ENCODE assay signal across 7 mouse cellular contexts in the genomic region with DNA sequence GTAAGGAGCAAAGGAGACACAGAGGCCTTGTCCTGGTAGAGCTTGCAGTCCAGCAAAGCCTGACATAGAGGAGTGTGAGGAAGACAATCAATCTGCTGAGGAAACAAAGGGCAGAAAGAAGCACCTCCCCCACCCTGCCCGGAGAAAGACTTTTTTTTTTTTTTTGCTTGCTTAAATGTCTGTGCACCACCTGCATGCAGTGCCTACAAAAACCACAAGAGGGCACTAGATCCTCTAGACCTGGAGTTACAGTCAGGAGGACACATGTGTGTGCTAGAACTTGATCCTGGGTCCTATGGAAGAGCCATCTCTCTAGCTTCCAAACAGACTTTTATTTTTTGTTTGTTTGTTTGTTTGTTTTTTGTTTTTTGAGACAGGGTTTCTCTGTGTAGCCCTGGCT. TPM values are rescaled to one million over a fixed set of nuclear protein-coding genes. Genes with fewer than 3 reads are reported as not detected.
A peak's percentile ranks its signal among the peaks of the same experiment; 100 is the strongest.
DNase-seq lines count a peak whose midpoint lies in the region; ATAC-seq lines count a peak whose summit lies in the region.

No protein-coding gene starts in this region.

- H3K4me1 ChIP-seq in intestine, embryonic 14.5 days (replicated peaks; ENCODE audit: control insufficient read depth, insufficient read depth, low read length): peaks cover 12% of the 10 kb centered on the region
- peaks cover 7% of the 10 kb centered on the region for H3K4me1 ChIP-seq in intestine, embryonic 16.5 days (ENCODE audit: control insufficient read depth, insufficient read depth, low read length)

- H3K4me2 ChIP-seq in intestine, embryonic 14.5 days (ENCODE audit: low read length): no peak overlapping the region
- H3K4me2 ChIP-seq in intestine, embryonic 16.5 days (ENCODE audit: low read depth, low read length): no peak overlapping the region

- no peaks in the 10 kb centered on the region for H3K27me3 ChIP-seq in intestine, embryonic 14.5 days (replicated peaks; ENCODE audit: control insufficient read depth, insufficient read depth, low read length)
- H3K27me3 ChIP-seq in intestine, embryonic 16.5 days (replicated peaks; ENCODE audit: control insufficient read depth, insufficient read depth, low read length): no peaks in the 10 kb centered on the region

- no peak overlapping the region for H3K4me3 ChIP-seq in intestine, embryonic 14.5 days (ENCODE audit: low read depth, low read length)
- H3K4me3 ChIP-seq in intestine, embryonic 16.5 days (ENCODE audit: low read length): no peak overlapping the region

- H3K9ac ChIP-seq in intestine, embryonic 14.5 days (ENCODE audit: low read length): no peak overlapping the region
- no peak overlapping the region for H3K9ac ChIP-seq in intestine, embryonic 16.5 days (ENCODE audit: low read depth, low read length)

- H3K27ac ChIP-seq in intestine, embryonic 14.5 days (ENCODE audit: low read depth): no peak overlapping the region
- no peak overlapping the region for H3K27ac ChIP-seq in intestine, embryonic 16.5 days (ENCODE audit: low read length)

- H3K36me3 ChIP-seq in intestine, embryonic 14.5 days (ENCODE audit: control insufficient read depth, insufficient read depth, low read length): no peaks in the 10 kb centered on the region
- H3K36me3 ChIP-seq in intestine, embryonic 16.5 days (ENCODE audit: control insufficient read depth, insufficient read depth, low read length): no peaks in the 10 kb centered on the region

- DNase-seq in intestine, embryonic 14.5 days (ENCODE audit: low spot score): peak; percentile 85
- peak; percentile 60 to 79 for DNase-seq in CD8-positive naive resting alpha-beta T cell, adult 2 months (ENCODE audit: low read depth in 2 of 2, low spot score in 2 of 2)
- peak; percentile 86 for DNase-seq in NIH3T3 (ENCODE audit: low read depth)
- peak; percentile 74 for DNase-seq in forelimb bud, embryonic 11.5 days (ENCODE audit: low read depth, low spot score)
- DNase-seq in natural killer cell, adult 2 months (ENCODE audit: low spot score in 2 of 2): peak; percentile 71 to 76
- DNase-seq in layer of hippocampus, adult 9-11 months: no peak

- ATAC-seq in intestine, embryonic 14.5 days (replicated peaks; ENCODE audit: low FRiP score, low TSS enrichment, low read depth): no peak
- no peak for ATAC-seq in intestine, embryonic 16.5 days

- H3K9me3 ChIP-seq in intestine, embryonic 14.5 days (ENCODE audit: control insufficient read depth, low read length): no peaks in the 10 kb centered on the region
- no peaks in the 10 kb centered on the region for H3K9me3 ChIP-seq in intestine, embryonic 16.5 days (ENCODE audit: control insufficient read depth, low read length)

- 0% methylated on average over 1 of the region's 1 CpGs for WGBS in intestine, embryonic 14.5 days
- 15% methylated on average over 1 of the region's 1 CpGs for WGBS in intestine, embryonic 16.5 days

RNA-seq across cellular contexts. Expression of a gene that starts 3.4 kb away (rescaled TPM):
- 17.5 and 18.1 TPM in 2 replicates for polyA plus RNA-seq in intestine, embryonic 14.5 days (2014; fragmentation: Nextera tagmentation; extraction: Ambion mirVana)
- 8.8 and 9.0 TPM in 2 replicates for polyA plus RNA-seq in intestine, embryonic 16.5 days (2015; fragmentation: Nextera tagmentation; extraction: Ambion mirVana)

RNA-seq across cellular contexts. Expression of a gene that starts 15.1 kb away (rescaled TPM):
- polyA plus RNA-seq in intestine, embryonic 14.5 days (2014; fragmentation: Nextera tagmentation; extraction: Ambion mirVana): 50.5 and 55.5 TPM in 2 replicates
- polyA plus RNA-seq in intestine, embryonic 16.5 days (2015; fragmentation: Nextera tagmentation; extraction: Ambion mirVana): 52.0 and 54.3 TPM in 2 replicates

RNA-seq across cellular contexts. Expression of a gene that starts 19.7 kb away (rescaled TPM):
- polyA plus RNA-seq in intestine, embryonic 14.5 days (2014; fragmentation: Nextera tagmentation; extraction: Ambion mirVana): 85.5 and 86.0 TPM in 2 replicates
- 65.5 and 66.0 TPM in 2 replicates for polyA plus RNA-seq in intestine, embryonic 16.5 days (2015; fragmentation: Nextera tagmentation; extraction: Ambion mirVana)

RNA-seq across cellular contexts. Expression of a gene that starts 31.3 kb away (rescaled TPM):
- 0.08 and 0.16 TPM in 2 replicates for polyA plus RNA-seq in intestine, embryonic 14.5 days (2014; fragmentation: Nextera tagmentation; extraction: Ambion mirVana)
- polyA plus RNA-seq in intestine, embryonic 16.5 days (2015; fragmentation: Nextera tagmentation; extraction: Ambion mirVana): 0.05 TPM in 2 replicates

RNA-seq across cellular contexts. Expression of a gene that starts 51.2 kb away (rescaled TPM):
- 16.5 and 16.6 TPM in 2 replicates for polyA plus RNA-seq in intestine, embryonic 14.5 days (2014; fragmentation: Nextera tagmentation; extraction: Ambion mirVana)
- polyA plus RNA-seq in intestine, embryonic 16.5 days (2015; fragmentation: Nextera tagmentation; extraction: Ambion mirVana): 12.4 and 15.9 TPM in 2 replicates
